Mouse (Mus musculus): ENCODE results near the gene Rab9. TPM values are rescaled to one million over a fixed set of nuclear protein-coding genes. Genes with fewer than 3 reads are reported as not detected.

Rab9 gene
- polyA plus RNA-seq (2014; fragmentation: Illumina TruSeq; extraction: RNeasy Lipid Tissue Mini Kit (QIAGEN cat#74804); ENCODE audit: low read depth, low replicate concordance) = 105 TPM

DNA sequence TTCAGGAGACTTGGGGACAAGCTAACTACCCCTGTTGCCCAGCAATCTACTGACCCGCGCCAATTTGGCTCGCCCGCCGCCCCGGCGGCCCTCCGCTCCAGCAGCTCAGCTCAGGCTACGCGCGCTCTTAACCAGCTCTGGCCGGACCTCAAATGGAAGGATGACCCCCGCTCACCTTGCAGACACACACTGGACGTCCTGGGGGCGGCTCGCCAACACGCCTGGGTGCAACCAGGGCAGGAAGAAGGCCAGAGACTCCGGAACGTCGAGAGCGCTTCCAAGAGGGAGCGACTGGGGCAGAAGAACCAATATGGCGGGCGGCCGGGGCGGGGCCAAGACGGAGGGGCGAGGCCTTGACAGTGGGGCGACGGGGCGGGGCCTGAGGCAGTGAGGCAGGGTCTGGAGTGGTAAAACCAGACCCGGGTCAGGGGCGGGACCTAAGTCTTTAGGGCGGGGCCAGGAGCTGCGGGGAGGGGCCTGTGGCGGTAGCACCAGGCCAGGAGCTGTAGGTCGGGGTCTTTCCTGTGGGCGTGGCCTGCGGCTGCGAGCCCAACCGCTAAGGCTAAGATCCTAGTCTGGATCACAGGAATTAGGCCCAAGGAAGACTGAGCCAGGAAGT, at the start of gene Rab9:
TSS of gene Rab9 (minus strand) at position 503 of the 619 bp plus-strand sequence.

DNA sequence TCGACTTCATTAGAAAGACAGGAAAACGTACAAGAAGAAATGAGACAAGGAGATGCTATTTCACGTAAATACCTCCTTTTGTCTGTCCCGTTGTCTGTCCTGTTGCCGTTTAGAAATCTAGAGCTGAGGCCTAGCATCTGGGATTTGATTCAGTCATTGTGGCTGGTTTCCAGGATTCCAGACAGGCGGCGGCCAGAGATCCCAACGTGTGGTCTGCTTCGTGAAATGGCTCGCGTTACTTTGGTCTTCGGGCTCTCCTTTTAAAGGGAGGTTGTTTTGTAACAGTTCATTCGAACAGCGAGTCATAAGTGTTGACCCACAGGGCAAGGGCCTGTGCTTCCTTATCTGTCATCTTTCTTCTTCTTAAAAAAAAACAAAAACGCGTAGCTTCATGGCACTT, 38.7 kb upstream of the Rab9 start, which contains the start of gene Tceanc:
TSS of gene Tceanc (minus strand) at position 223 of the 400 bp plus-strand sequence.

GRCm38 (mm10) chrX:166440616-166441063, 39.0 kb downstream of the Rab9 start, which contains the start of gene Ofd1:
Gene Ofd1 (minus strand): TSS chrX:166440704.

DNA sequence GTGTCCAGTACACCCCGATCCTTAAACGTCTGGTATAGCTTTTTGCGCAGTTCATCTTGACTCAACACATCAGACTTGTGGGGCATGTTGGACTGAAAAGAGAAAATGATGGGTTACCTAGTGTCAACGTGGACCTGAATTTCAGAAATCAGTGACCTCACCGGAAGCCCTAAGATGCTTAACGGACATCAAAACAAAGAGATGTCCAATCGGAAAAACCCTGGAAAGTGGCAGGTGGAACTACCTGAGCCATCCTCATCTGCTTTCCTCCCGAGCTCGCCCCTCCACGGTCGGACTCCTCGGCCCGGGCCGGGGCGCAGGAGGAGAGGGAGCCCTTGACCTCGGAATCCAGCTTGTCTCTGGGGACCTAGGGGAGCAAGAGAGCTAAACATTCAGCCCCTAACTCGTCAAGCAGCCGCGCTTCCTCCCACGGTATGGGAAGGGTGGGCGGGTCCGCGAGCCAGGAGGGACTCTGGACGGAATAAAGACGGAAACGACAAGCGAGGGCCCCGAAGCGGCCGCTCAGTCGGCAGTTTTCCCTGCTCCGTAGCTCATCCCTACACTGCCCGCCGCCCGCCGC, 39.5 kb downstream of the Rab9 start, which contains the start of gene Trappc2:
TSS of gene Trappc2 (plus strand) at position 539 of the 580 bp plus-strand sequence.

Other genes with a start within 250 kb of the Rab9 start
- 28.8 TPM for gene Gpm6b, start 241.0 kb downstream of the Rab9 start, polyA plus RNA-seq (2014; fragmentation: Illumina TruSeq; extraction: RNeasy Lipid Tissue Mini Kit (QIAGEN cat#74804); ENCODE audit: low read depth, low replicate concordance)
- 40.1 TPM for gene Trappc2, start 39.3 kb downstream of the Rab9 start, polyA plus RNA-seq (2014; fragmentation: Illumina TruSeq; extraction: RNeasy Lipid Tissue Mini Kit (QIAGEN cat#74804); ENCODE audit: low read depth, low replicate concordance)
- gene Ofd1, start 39.2 kb downstream of the Rab9 start, polyA plus RNA-seq (2014; fragmentation: Illumina TruSeq; extraction: RNeasy Lipid Tissue Mini Kit (QIAGEN cat#74804); ENCODE audit: low read depth, low replicate concordance) = 17.9 TPM
- 8.2 TPM for gene Tceanc, start 38.7 kb upstream of the Rab9 start, polyA plus RNA-seq (2014; fragmentation: Illumina TruSeq; extraction: RNeasy Lipid Tissue Mini Kit (QIAGEN cat#74804); ENCODE audit: low read depth, low replicate concordance)
- gene Egfl6, start 105.9 kb upstream of the Rab9 start, polyA plus RNA-seq (2014; fragmentation: Illumina TruSeq; extraction: RNeasy Lipid Tissue Mini Kit (QIAGEN cat#74804); ENCODE audit: low read depth, low replicate concordance) = 0.25 TPM

Data from sigmoid colon, adult 10 weeks (tissue).